Mouse (Mus musculus) liver, embryonic 16.5 days (tissue): Measurements from ENCODE around the gene Rwdd2a. TPM values are rescaled to one million over a fixed set of nuclear protein-coding genes. Genes with fewer than 3 reads are reported as not detected.

Experiments used
- ATAC-seq: fragments of 200-750 bp; cut with Nextera tagmentation; 2 replicates; pipeline ENCODE4 v1.8.0; 2017; ENCODE audit warnings: low read depth, mild to moderate bottlenecking, moderate number of reproducible peaks, moderate library complexity
- H3K27ac ChIP-seq: fragments of 300-500 bp; sonication (generic); 2 replicates; pipeline ENCODE4 v1.5.1; 2014; ENCODE audit warnings: mild to moderate bottlenecking, low read length
- H3K27me3 ChIP-seq: fragments of 300-500 bp; sonication (generic); 2 replicates; pipeline ENCODE4 v1.6.1; 2014; ENCODE audit warnings: low read depth, low read length, mixed read lengths; ENCODE audit not compliant: control insufficient read depth, insufficient read depth
- H3K36me3 ChIP-seq: fragments of 300-500 bp; sonication (generic); 2 replicates; pipeline ENCODE4 v1.6.1; 2014; ENCODE audit warnings: mild to moderate bottlenecking; ENCODE audit not compliant: control insufficient read depth, insufficient read depth
- H3K4me1 ChIP-seq: fragments of 300-500 bp; sonication (generic); 2 replicates; pipeline ENCODE4 v1.6.1; 2014; ENCODE audit warnings: low read depth, low read length, mixed read lengths; ENCODE audit not compliant: control insufficient read depth
- H3K4me2 ChIP-seq: fragments of 300-500 bp; sonication (generic); 2 replicates; pipeline ENCODE4 v1.6.1; 2014; ENCODE audit warnings: low read depth, low read length, mixed read lengths
- H3K4me3 ChIP-seq: fragments of 300-500 bp; sonication (generic); 2 replicates; pipeline ENCODE4 v1.5.1; 2014; ENCODE audit warnings: low read depth, mild to moderate bottlenecking, low read length
- H3K9ac ChIP-seq: fragments of 300-500 bp; sonication (generic); 2 replicates; pipeline ENCODE4 v1.6.1; 2014; ENCODE audit warnings: low read depth, low read length
- H3K9me3 ChIP-seq: fragments of 300-500 bp; sonication (generic); replicated peaks from 2 replicates; pipeline ENCODE4 v1.6.1; 2016; ENCODE audit warnings: low read length; ENCODE audit not compliant: control insufficient read depth
- WGBS: fragments of 180-500 bp; shearing (Covaris S2); extraction: QIAGEN DNeasy Blood & Tissue Kit; methylation state at CpG from one replicate; pipeline ENCODE4 v1.1.7; 2014; ENCODE audit not compliant: insufficient replicate concordance; 5-methylcytosine and 5-hydroxymethylcytosine counted together
- polyA plus RNA-seq: library from polyadenylated mRNA; unstranded; fragments of >200 nt; fragmentation: Nextera tagmentation; extraction: Ambion mirVana; gene quantifications from 2 replicates; pipeline ENCODE4 v1.2.1, GENCODE M21; 2015

The Rwdd2a gene
- polyA plus RNA-seq = 0.96 and 0.97 TPM in 2 replicates

- peak within 1 kb of the TSS; percentile 77 for H3K9ac ChIP-seq
- no peaks in the 10 kb centered on the region for H3K27me3 ChIP-seq
- H3K4me1 ChIP-seq = peaks cover 11% of the 10 kb centered on the region
- peak within 1 kb of the TSS; percentile 79 for H3K4me3 ChIP-seq
- no peaks in the 10 kb centered on the region for H3K9me3 ChIP-seq
- ATAC-seq = peak; percentile 97
- peak within 1 kb of the TSS; percentile 45 for H3K27ac ChIP-seq
- WGBS = under 1% methylated on average over 59 of the region's 59 CpGs
- H3K36me3 ChIP-seq = no peaks in the 10 kb centered on the region
- H3K4me2 ChIP-seq = peak within 1 kb of the TSS; percentile 100
These were observed at the start of gene Rwdd2a, which contains the start of gene Pgm3 for GRCm38 (mm10) chr9:86571540-86572135. Gene Rwdd2a, plus strand, starts transcription at chr9:86571991. Gene Pgm3, minus strand, starts transcription at chr9:86571842.

- Histone ChIP-seq H3K4me2 (no peak overlapping the region), H3K4me1 (no peaks in the 10 kb centered on the region), H3K4me3 (no peak overlapping the region), H3K36me3 (peaks cover 2% of the 10 kb centered on the region; the same call in 1 of the 2 replicates), H3K9ac (no peak overlapping the region), H3K9me3 (no peaks in the 10 kb centered on the region), H3K27me3 (no peaks in the 10 kb centered on the region), H3K27ac (no peak overlapping the region)
- no peak for ATAC-seq
These were observed 49.5 kb upstream of the Rwdd2a start for GRCm38 (mm10) chr9:86522335-86522734.

- Histone ChIP-seq H3K27ac (no peak overlapping the region), H3K27me3 (no peaks in the 10 kb centered on the region), H3K4me3 (no peak overlapping the region), H3K4me1 (no peaks in the 10 kb centered on the region), H3K9ac (no peak overlapping the region), H3K9me3 (no peaks in the 10 kb centered on the region), H3K4me2 (no peak overlapping the region), H3K36me3 (no peaks in the 10 kb centered on the region; the same call in 1 of the 2 replicates)
- WGBS = 44% methylated on average over 2 of the region's 2 CpGs
- ATAC-seq = no peak
These were observed 46.2 kb upstream of the Rwdd2a start for GRCm38 (mm10) chr9:86525600-86525999.

GRCm38 (mm10) chr9:86534071-86534470, 37.7 kb upstream of the Rwdd2a start:
- no peak for ATAC-seq
- Histone ChIP-seq H3K9me3 (no peaks in the 10 kb centered on the region), H3K27me3 (no peaks in the 10 kb centered on the region), H3K4me1 (no peaks in the 10 kb centered on the region), H3K27ac (no peak overlapping the region), H3K4me2 (no peak overlapping the region), H3K9ac (no peak overlapping the region), H3K36me3 (peaks cover 2% of the 10 kb centered on the region; the same call in 1 of the 2 replicates), H3K4me3 (no peak overlapping the region)
- WGBS = 79% methylated on average over 5 of the region's 5 CpGs

- no peaks in the 10 kb centered on the region for H3K9me3 ChIP-seq
- no peak for ATAC-seq
- H3K4me2 ChIP-seq = no peak overlapping the region
- no peaks in the 10 kb centered on the region for H3K27me3 ChIP-seq
- no peak overlapping the region for H3K27ac ChIP-seq
- H3K36me3 ChIP-seq = peaks cover 7% of the 10 kb centered on the region; the same call in 1 of the 2 replicates
- no peaks in the 10 kb centered on the region for H3K4me1 ChIP-seq
- no peak overlapping the region for H3K9ac ChIP-seq
- no peak overlapping the region for H3K4me3 ChIP-seq
- 77% methylated on average over 3 of the region's 3 CpGs for WGBS
These were observed 28.3 kb upstream of the Rwdd2a start for GRCm38 (mm10) chr9:86543451-86543850.

- WGBS = 36% methylated on average over 1 of the region's 1 CpGs
- Histone ChIP-seq H3K4me2 (no peak overlapping the region), H3K27ac (no peak overlapping the region), H3K27me3 (no peaks in the 10 kb centered on the region), H3K4me3 (no peak overlapping the region), H3K4me1 (no peaks in the 10 kb centered on the region), H3K9me3 (no peaks in the 10 kb centered on the region), H3K9ac (no peak overlapping the region), H3K36me3 (peaks cover 10% of the 10 kb centered on the region)
- no peak for ATAC-seq
These were observed 27.2 kb upstream of the Rwdd2a start for GRCm38 (mm10) chr9:86544559-86544958.

GRCm38 (mm10) chr9:86549637-86550162, 22.1 kb upstream of the Rwdd2a start:
- Histone ChIP-seq H3K4me1 (no peaks in the 10 kb centered on the region), H3K9me3 (no peaks in the 10 kb centered on the region), H3K27me3 (no peaks in the 10 kb centered on the region), H3K9ac (no peak overlapping the region), H3K4me3 (no peak overlapping the region), H3K4me2 (no peak overlapping the region), H3K27ac (no peak overlapping the region), H3K36me3 (peaks cover 15% of the 10 kb centered on the region)
- WGBS = 72% methylated on average over 5 of the region's 5 CpGs
- peak; percentile 75 for ATAC-seq

GRCm38 (mm10) chr9:86550717-86551116, 21.1 kb upstream of the Rwdd2a start:
- H3K27ac ChIP-seq = no peak overlapping the region
- H3K4me1 ChIP-seq = no peaks in the 10 kb centered on the region
- no peaks in the 10 kb centered on the region for H3K27me3 ChIP-seq
- WGBS = 77% methylated on average over 3 of the region's 3 CpGs
- H3K4me2 ChIP-seq = no peak overlapping the region
- peaks cover 15% of the 10 kb centered on the region for H3K36me3 ChIP-seq
- no peak for ATAC-seq
- no peaks in the 10 kb centered on the region for H3K9me3 ChIP-seq
- H3K4me3 ChIP-seq = no peak overlapping the region
- H3K9ac ChIP-seq = no peak overlapping the region

- no peak for ATAC-seq
- 79% methylated on average over 9 of the region's 9 CpGs for WGBS
- H3K9ac ChIP-seq = no peak overlapping the region
- no peak overlapping the region for H3K4me3 ChIP-seq
- H3K4me1 ChIP-seq = no peaks in the 10 kb centered on the region
- no peak overlapping the region for H3K27ac ChIP-seq
- no peaks in the 10 kb centered on the region for H3K9me3 ChIP-seq
- no peaks in the 10 kb centered on the region for H3K27me3 ChIP-seq
- H3K36me3 ChIP-seq = peaks cover 5% of the 10 kb centered on the region
- no peak overlapping the region for H3K4me2 ChIP-seq
These were observed 17.9 kb upstream of the Rwdd2a start for GRCm38 (mm10) chr9:86553886-86554285.
